Mouse (Mus musculus) kidney, postnatal 10 days (tissue): ENCODE measurements at regions not wholly inside any gene's neighbourhood (a gene's known extent, or its start where the extent isn't known, plus 50 kb on each side); places are given as distances from the start of the nearest gene placed in this dataset.
A peak's percentile ranks its signal among the peaks of the same experiment; 100 is the strongest.
"Not testable (repeated sequence)": the region's sequence is repeated elsewhere in the genome, so short reads cannot be mapped to it uniquely, and the experiment has no call there.

ENCODE experiments used
- DNase-seq: peaks from one replicate; pipeline ENCODE4 v3.0.0; 2021; ENCODE audit warnings: mixed read lengths

DNA sequence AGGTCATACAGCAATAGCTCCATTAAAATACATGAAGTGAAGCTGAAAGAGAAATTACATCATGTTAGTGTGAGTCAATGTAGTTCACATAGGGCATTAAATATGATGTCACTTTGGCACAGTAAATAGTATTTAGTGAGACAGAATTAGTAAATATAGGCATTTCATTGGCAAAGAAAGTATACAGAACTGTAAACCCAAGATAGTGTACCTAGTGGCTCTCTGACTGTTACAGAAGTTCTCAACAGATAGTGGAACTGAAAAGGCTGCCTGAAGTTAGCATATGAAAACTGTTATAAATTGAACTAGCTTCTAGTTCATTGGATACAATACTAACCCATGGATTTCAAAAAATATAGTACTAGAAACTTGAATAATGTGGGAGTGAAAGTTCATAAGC, 1642.1 kb upstream of the Cdh6 start:
- no peak for DNase-seq

DNA sequence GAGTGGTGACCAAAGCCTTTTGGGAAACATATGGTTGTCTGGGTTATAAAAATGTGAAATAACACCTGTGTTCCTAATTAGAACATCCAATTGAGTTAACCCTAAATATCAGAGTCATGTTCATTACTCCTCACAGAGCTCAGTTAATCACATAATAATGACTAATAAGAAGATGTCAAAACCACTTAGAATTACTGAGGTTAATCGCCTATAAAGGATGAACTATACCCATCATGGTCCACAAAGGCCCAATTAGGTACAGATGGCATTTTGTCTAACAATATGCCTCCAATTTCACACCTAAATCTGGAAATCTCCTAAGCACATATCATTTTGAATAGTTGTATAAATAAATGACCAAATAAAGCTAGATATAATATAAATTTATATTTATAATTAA, 1633.4 kb upstream of the Cdh6 start:
- DNase-seq, result no peak

DNA sequence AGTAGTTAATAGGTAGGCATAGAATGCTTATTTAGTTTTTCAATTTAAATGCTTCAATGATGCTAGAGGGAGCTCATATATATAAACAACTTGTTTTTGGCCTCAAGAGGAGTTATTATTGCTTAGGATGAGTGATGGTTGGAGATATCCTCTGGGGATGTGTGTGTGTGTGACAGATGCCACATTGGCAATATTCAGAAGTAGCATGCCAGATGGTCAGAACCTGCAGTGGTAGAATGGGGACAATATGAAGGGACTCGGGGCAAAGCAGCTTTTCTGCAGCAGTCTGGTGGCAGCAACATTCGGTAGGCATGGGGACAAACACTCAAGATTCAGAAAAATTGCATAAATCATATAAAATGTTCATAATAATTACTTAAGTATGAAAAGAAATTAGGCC, 1621.7 kb upstream of the Cdh6 start:
- DNase-seq, result no peak

DNA sequence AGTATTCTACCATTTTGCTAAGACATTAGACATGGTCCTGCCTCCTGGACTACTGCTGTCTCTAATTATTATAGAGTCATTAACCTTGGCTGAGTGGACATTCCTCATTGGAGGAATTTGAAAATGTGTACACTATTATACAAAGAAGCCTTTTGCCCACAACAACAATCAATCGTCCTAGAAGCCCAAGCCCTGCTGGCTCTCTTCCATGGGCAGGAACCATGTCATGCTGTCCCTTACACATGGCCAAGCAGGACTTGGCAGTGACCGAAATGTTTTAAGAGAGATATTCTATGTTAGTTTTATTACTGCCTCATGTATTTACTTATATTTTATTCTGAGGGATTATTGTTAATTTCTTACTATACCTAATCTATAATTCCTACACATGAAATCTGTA, 1607.3 kb upstream of the Cdh6 start:
- no peak for DNase-seq

DNA sequence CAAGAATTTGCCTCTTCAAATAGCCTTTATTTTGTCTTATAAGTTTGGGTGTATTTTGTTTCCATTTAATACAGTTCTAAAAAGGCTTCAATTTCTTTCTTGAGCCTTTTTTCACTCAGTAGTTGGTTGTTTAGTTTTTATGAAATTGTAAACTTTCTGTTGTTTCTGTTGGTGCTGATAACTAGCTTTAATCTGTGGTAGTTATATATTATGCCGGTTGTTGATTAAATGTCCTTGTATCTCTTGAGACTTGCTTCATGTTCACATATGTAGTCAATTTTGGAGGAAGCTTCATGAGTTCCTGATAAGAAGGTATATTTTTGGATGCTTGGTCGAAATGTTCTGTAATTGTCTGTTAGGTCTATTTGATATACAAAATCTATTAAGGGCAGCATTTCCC, 1568.3 kb upstream of the Cdh6 start:
- no peak for DNase-seq

DNA sequence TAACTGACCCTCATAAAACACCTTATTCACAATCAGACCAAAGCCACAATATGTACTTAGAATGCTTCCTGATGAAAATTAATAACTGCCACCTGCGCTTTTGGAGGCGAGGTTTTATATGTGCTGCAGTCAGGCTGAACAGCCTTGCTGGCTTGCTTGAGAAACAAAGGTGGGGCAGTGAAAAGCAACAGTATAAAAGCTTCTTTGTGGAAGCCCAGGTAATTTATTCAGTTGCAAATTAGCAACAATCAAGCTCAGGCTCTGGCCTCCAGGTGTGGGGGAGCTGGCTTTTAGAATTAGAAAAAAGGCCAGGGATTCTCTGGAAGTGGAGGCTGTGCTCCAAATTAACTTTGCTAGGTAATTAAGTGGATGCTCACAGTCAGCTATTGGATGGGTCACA, 1524.5 kb upstream of the Cdh6 start:
- not testable (repeated sequence) for DNase-seq

DNA sequence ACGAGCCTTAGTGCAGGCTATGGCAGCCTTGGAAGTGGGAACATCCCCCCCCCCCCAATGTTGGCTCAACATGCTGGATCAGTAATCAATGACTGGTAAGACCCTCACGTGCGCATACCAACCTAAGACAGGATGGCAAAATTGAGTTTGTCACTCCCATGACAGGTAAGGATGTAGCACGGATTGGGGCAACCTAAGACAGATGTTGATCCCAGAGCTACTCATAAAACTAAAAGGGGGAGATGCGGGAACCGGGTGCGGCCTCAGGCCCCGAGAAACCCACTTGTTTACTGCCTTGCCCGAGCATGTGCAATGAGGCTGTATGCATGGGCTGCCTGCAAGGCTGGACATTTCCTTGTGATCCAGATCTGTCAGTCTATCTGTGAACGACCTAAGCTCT, 1523.0 kb upstream of the Cdh6 start:
- DNase-seq, result no peak

DNA sequence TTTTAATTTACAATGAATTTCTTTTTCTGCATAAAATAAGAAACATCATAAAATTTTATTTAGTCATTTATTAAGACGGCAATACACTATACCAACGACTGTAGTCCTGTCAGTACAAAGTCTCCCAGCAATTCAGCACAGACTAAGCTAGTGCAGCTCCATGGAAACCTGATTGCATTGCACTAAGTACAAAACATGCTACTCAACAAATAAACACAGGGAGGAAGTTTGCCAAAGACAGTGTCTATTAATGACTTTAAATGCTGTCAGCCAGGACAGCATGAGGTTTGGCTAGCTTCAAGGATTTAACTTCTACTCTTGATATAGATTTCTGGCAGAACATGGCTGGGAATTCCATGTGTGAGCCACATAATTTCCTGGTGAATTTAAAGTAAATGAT, 1515.7 kb upstream of the Cdh6 start:
- DNase-seq, result no peak

DNA sequence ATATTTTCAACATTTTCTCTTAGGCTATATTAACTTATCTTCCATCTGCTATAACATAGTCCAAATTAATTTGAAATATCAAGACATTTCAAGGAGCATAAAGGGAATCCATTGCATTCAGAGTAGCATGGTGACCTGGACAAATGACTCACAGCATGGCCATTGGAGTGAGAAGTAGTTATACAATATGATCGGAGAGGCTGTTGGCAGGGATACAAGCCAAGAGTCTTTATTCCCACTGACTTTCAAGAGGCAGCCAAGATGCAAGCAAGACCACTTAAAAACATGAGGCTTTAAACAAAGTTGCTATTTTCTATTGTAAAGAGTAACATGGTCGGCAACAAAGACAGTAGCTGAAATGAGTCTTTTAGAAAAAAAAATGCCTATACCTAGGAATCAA, 1468.8 kb upstream of the Cdh6 start:
- DNase-seq, result no peak

DNA sequence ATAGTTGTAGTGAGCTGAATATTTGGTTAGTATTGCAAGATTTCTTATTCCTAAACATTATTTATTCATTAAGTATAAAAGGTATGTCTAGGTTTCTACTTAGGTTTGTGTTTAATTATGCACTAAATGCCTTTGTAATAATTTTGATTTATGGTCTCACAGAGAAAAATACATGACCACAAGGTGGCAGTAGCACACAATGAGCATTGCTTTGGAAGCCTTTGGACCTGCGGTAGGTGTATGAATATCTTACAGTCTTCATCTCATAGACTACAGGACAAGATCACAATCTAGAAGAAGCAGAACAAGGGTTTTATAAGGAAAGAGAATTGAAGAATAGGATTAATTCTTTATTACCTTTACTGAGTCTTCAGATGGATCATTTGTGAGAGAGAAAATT, 1455.0 kb upstream of the Cdh6 start:
- DNase-seq, result peak; percentile 7

DNA sequence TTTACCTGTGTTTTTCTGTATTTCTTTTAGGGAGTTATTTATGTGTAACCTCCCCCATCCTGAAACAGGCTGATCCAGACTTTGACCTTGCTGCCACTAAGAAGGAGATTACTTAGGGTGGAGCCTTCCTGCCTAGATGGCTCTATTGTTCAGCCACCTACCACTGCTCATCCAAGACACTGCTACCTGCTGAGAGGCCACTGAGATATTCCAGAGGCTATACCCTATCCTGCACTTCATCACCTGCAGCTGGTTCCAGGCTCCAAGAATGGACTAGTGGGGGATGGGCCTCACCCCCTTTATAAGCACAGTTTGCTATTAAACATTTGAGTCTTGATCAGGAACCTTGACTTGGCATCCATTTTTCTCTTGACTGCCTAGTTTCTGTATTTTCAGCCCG, 1433.2 kb upstream of the Cdh6 start:
- no peak for DNase-seq
